ENCODE assay signal across 8 mouse cellular contexts in genomic region chr10:68008198-68008955, GRCm38 (mm10). TPM values are rescaled to one million over a fixed set of nuclear protein-coding genes. Genes with fewer than 3 reads are reported as not detected.
DNase-seq lines count a peak whose midpoint lies in the region; ATAC-seq and TF ChIP-seq lines count a peak whose summit lies in the region.

No protein-coding gene starts in this region.

- WGBS in heart, embryonic 14.5 days: 43% methylated on average over 13 of the region's 13 CpGs
- WGBS in midbrain, postnatal 0 days: 90% methylated on average over 13 of the region's 13 CpGs

- peak; percentile 20; the same call in 1 of the 2 replicates for TF ChIP-seq CTCF in gastrocnemius, adult 2 months (IDR thresholded peaks at IDR 0.05)
- TF ChIP-seq CTCF in midbrain, postnatal 0 days (IDR thresholded peaks at IDR 0.05): no peak

- peaks cover 13 to 25% of the 10 kb centered on the region in 2 experiments for H3K4me1 ChIP-seq in heart, embryonic 14.5 days (ENCODE audit: control insufficient read depth in 2 of 2, insufficient read depth in 2 of 2, low read length in 2 of 2)
- H3K4me1 ChIP-seq in midbrain, postnatal 0 days (ENCODE audit: insufficient read depth, low read length): no peaks in the 10 kb centered on the region

- H3K4me2 ChIP-seq in heart, embryonic 14.5 days (ENCODE audit: low read length): peak overlapping the region; percentile 19
- no peak overlapping the region for H3K4me2 ChIP-seq in midbrain, postnatal 0 days (ENCODE audit: low read depth, low read length, poor library complexity, severe bottlenecking)

- ATAC-seq in heart, embryonic 14.5 days (ENCODE audit: insufficient number of reproducible peaks, insufficient read depth, low FRiP score, low read depth): no peak
- no peak for ATAC-seq in midbrain, postnatal 0 days (ENCODE audit: low FRiP score)

- no peaks in the 10 kb centered on the region for H3K27me3 ChIP-seq in heart, embryonic 14.5 days (ENCODE audit: control insufficient read depth, insufficient read depth, low read length)
- no peaks in the 10 kb centered on the region for H3K27me3 ChIP-seq in midbrain, postnatal 0 days (ENCODE audit: insufficient read depth, low read length)

- H3K36me3 ChIP-seq in heart, embryonic 14.5 days (ENCODE audit: control insufficient read depth, insufficient read depth, low read length): 0 out of 2 replicates have a peak, but pooled peaks cover 3% of the 10 kb centered on the region
- H3K36me3 ChIP-seq in midbrain, postnatal 0 days (ENCODE audit: insufficient read depth, low read length): no peaks in the 10 kb centered on the region

- H3K9ac ChIP-seq in heart, embryonic 14.5 days (ENCODE audit: low read length): no peak overlapping the region
- H3K9ac ChIP-seq in midbrain, postnatal 0 days (replicated peaks; ENCODE audit: low read length, poor library complexity, severe bottlenecking): no peak overlapping the region

- peak overlapping the region; percentile 15; the same call in 1 of the 2 replicates for H3K4me3 ChIP-seq in gastrocnemius, adult 2 months
- no peak overlapping the region for H3K4me3 ChIP-seq in heart, embryonic 14.5 days (ENCODE audit: control insufficient read depth in 1 of 2, insufficient read depth in 1 of 2, low read depth in 1 of 2, low read length in 2 of 2)
- H3K4me3 ChIP-seq in midbrain, postnatal 0 days (ENCODE audit: low read depth, low read length): no peak overlapping the region

- peaks cover 5% of the 10 kb centered on the region; the same call in 1 of the 2 replicates for H3K9me3 ChIP-seq in heart, embryonic 14.5 days (ENCODE audit: control insufficient read depth, low read length)
- no peaks in the 10 kb centered on the region for H3K9me3 ChIP-seq in midbrain, postnatal 0 days (ENCODE audit: low read length)

- H3K27ac ChIP-seq in gastrocnemius, adult 2 months: peak overlapping the region; percentile 70
- peak overlapping the region in 1 of 2 experiments; percentile 12; a peak in 1 of 4 replicates for H3K27ac ChIP-seq in heart, embryonic 14.5 days (replicated peaks in 1 of 2; ENCODE audit: control insufficient read depth in 1 of 2, insufficient read depth in 1 of 2, low read depth in 2 of 2, low read length in 2 of 2)
- no peak overlapping the region for H3K27ac ChIP-seq in midbrain, postnatal 0 days (ENCODE audit: low read depth, low read length)

- intact Hi-C loops in gastrocnemius, adult 2 months (cut with DNase I): no loop called here
- intact Hi-C loops in gastrocnemius, postnatal 14 days (cut with DNase I; ENCODE audit: low total_unique reads): loop anchor here (10.0 kb wide), 1 partner anchor 276 kb away; no protein-coding TSS in a partner anchor

- DNase-seq in gastrocnemius, adult 2 months: no peak
- DNase-seq in gastrocnemius, postnatal 14 days: no peak
- peak; percentile 64 for DNase-seq in 3134 (ENCODE audit: extremely low read depth, insufficient read length, low spot score)
- DNase-seq in Muller cell, postnatal 12 days (ENCODE audit: inconsistent ontology term): peak; percentile 93
- no peak for DNase-seq in cerebellum, postnatal 14 days
- no peak for DNase-seq in midbrain, postnatal 0 days (ENCODE audit: low spot score)
- no peak for DNase-seq in thymus, postnatal 10 days (ENCODE audit: low spot score in 2 of 2)

RNA-seq across cellular contexts. Expression of gene Rtkn2, which starts 29.0 kb away (rescaled TPM):
- total RNA-seq in gastrocnemius, adult 2 months (2021): under 1 TPM; 0.11 to 0.31 TPM
- total RNA-seq in gastrocnemius, postnatal 14 days (2021): 1 to 10 TPM; 1.1 to 1.8 TPM
- 6.5 and 7.3 TPM in 2 replicates for polyA plus RNA-seq in heart, embryonic 14.5 days (2014; fragmentation: Nextera tagmentation; extraction: Ambion mirVana)
- total RNA-seq in midbrain, postnatal 0 days (2014; rRNA removed): 2.4 and 3.0 TPM in 2 replicates
- polyA plus RNA-seq in midbrain, postnatal 0 days (2015; fragmentation: Nextera tagmentation; extraction: Ambion mirVana): 2.8 TPM in 2 replicates

Comparison
In these comparisons a context has a peak if more than half of its experiments do, and no peak if none do; other contexts are left out.
1. DNase-seq: peak in 3134 (single experiment) and Muller cell, postnatal 12 days (single experiment); none in gastrocnemius, adult 2 months (single experiment), gastrocnemius, postnatal 14 days (single experiment), cerebellum, postnatal 14 days (0 of 2), midbrain, postnatal 0 days (single experiment) and thymus, postnatal 10 days (0 of 2).